Mouse (Mus musculus) c-Kit-positive CD71-negative TER-119-negative erythroid progenitor cells, embryonic 14.5 days (primary cell): ENCODE results near the gene Nedd4.
A peak's percentile ranks its signal among the peaks of the same experiment; 100 is the strongest.

Source experiments
- DNase-seq: peaks from one replicate; pipeline ENCODE4 v3.0.0-alpha.2; 2013; ENCODE audit warnings: low read depth

Nedd4 gene

GRCm38 (mm10) chr9:72724491-72725221 is 62.5 kb downstream of the Nedd4 start:
- no peak for DNase-seq

- peak; percentile 60 for DNase-seq
Measured at GRCm38 (mm10) chr9:72733966-72734365, 71.8 kb downstream of the Nedd4 start.

GRCm38 (mm10) chr9:72735822-72736410 is 73.8 kb downstream of the Nedd4 start:
- peak; percentile 59 for DNase-seq

GRCm38 (mm10) chr9:72741206-72741605 is 79.1 kb downstream of the Nedd4 start:
- DNase-seq = no peak

- DNase-seq = no peak
Measured at GRCm38 (mm10) chr9:72746278-72746677, 84.1 kb downstream of the Nedd4 start.

- no peak for DNase-seq
Measured at GRCm38 (mm10) chr9:72750272-72750671, 88.1 kb downstream of the Nedd4 start.

- no peak for DNase-seq
Measured at GRCm38 (mm10) chr9:72752656-72753055, 90.5 kb downstream of the Nedd4 start.

GRCm38 (mm10) chr9:72753741-72754140 is 91.6 kb downstream of the Nedd4 start:
- DNase-seq = no peak

- no peak for DNase-seq
Measured at GRCm38 (mm10) chr9:72757143-72757542, 95.0 kb downstream of the Nedd4 start.

GRCm38 (mm10) chr9:72758705-72759131 is 96.6 kb downstream of the Nedd4 start:
- no peak for DNase-seq

GRCm38 (mm10) chr9:72763050-72763718 is 101.0 kb downstream of the Nedd4 start:
- no peak for DNase-seq

- DNase-seq = peak; percentile 80
Measured at GRCm38 (mm10) chr9:72766789-72767349, 104.7 kb downstream of the Nedd4 start.

GRCm38 (mm10) chr9:72775022-72775421 is 112.9 kb downstream of the Nedd4 start:
- DNase-seq = no peak

GRCm38 (mm10) chr9:72779004-72779403 is 116.9 kb downstream of the Nedd4 start:
- no peak for DNase-seq

GRCm38 (mm10) chr9:72779733-72780132 is 117.6 kb downstream of the Nedd4 start:
- no peak for DNase-seq

GRCm38 (mm10) chr9:72780694-72781093 is 118.5 kb downstream of the Nedd4 start:
- no peak for DNase-seq

GRCm38 (mm10) chr9:72781466-72781865 is 119.3 kb downstream of the Nedd4 start:
- DNase-seq = no peak

- DNase-seq = no peak
Measured at GRCm38 (mm10) chr9:72782121-72782520, 120.0 kb downstream of the Nedd4 start.

GRCm38 (mm10) chr9:72787732-72788131 is 125.6 kb downstream of the Nedd4 start:
- DNase-seq = no peak

- DNase-seq = no peak
Measured at GRCm38 (mm10) chr9:72790530-72791212, 128.5 kb downstream of the Nedd4 start.

- DNase-seq = no peak
Measured at GRCm38 (mm10) chr9:72791213-72791582, 129.1 kb downstream of the Nedd4 start.

GRCm38 (mm10) chr9:72791681-72792080 is 129.5 kb downstream of the Nedd4 start:
- DNase-seq = peak; percentile 72
